Mouse (Mus musculus) yolk sac, embryonic 10.5 days (tissue): ENCODE measurements around the gene Zfp326.
A peak's percentile ranks its signal among the peaks of the same experiment; 100 is the strongest.
"Not testable (repeated sequence)": the region's sequence is repeated elsewhere in the genome, so short reads cannot be mapped to it uniquely, and the experiment has no call there.

Experiments
- DNase-seq: peaks from one replicate; pipeline ENCODE4 v3.0.0-alpha.2; 2017; ENCODE audit warnings: low spot score

The Zfp326 gene

DNA sequence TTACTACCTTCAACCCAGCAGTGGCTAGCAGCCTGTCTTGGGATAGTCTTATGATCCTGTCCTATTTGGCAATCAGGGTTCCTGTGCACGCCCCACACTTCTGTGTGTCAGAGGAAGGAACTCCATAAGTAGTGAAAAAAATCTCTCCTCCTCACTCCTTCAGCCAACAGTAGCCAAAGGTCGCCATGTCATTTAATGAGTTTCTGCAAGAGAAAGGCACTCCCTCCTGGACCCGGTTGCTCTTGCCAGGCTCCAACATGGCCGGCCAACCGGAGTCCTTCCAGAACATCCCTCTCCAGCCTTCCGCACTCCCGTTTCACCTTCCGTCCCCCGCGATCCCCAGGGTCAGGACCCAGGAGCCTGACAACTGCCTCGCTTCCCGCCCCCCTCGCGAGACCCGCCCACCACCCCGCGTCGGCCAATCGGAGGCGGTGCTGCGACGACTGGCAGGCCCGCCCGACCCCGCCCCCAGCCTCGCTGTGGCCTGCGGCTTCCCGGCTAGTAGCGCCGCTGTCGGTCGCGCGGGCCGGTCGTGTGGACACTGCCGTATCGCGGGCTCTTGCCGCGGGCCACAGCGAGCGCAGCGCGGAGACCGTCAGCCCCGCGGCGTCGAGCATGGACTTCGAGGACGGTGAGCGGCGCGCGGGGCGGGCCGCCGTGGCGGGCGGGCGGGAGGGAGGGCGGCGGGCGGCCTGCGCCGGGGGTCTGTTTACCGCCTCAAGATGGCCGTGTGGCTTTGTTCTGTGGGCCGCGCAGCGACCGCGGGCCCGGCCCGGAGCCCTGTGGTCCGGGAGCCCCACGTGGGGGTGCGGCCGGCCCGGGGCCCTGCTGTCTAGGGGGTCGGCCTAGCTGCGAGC, at the start of gene Zfp326:
Zfp326 (plus strand) TSS at position 498 of the 857 bp plus-strand sequence.
- peak; percentile 98 for DNase-seq

DNA sequence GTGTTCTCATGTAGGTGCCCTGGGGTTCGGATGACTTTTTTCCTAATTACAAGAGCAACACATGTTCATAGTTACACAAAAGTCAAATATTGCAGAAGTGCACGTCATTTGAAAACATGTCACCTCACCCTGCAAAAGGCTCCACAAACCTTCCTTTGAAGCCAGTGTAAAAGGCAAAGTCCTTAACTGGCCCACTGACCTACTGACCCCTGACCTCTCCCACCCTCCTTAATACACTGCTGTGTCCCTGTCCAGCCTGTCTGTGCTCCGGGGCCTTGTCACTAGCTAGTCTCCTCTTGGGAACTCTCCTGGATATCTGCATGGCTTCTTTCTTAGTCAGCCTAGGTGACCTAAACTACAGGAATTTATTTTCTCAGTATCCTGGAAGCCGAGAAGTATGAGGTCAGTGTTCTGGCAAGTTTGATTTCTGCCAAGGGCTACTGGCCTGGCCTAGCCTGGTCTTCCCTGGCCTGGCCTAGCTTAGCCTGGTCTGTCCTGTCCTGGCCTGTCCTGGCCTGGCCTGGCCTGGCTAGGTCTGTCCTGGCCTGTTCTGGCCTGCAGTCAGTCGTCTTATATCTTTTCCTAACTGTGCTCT, 49.4 kb upstream of the Zfp326 start:
- peak; percentile 60 for DNase-seq

DNA sequence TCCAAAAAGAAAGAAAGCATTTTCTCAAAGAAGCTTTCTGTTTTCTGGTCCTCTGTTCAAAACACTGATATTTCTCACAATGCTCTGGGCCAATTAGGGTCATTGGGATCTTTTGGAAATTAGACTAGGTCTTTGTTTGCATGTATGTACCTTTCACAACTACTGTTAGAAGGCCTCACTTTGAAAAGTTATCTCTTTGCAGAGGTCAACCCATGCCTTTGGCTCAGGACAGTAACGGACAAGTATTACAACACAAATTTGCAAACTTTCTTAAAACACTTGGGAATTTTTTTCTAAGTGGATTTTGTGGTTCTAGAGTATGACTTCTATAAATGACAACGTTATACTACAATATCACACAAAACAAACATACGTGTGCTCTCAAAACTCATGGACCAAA, 48.3 kb upstream of the Zfp326 start:
- DNase-seq: no peak

DNA sequence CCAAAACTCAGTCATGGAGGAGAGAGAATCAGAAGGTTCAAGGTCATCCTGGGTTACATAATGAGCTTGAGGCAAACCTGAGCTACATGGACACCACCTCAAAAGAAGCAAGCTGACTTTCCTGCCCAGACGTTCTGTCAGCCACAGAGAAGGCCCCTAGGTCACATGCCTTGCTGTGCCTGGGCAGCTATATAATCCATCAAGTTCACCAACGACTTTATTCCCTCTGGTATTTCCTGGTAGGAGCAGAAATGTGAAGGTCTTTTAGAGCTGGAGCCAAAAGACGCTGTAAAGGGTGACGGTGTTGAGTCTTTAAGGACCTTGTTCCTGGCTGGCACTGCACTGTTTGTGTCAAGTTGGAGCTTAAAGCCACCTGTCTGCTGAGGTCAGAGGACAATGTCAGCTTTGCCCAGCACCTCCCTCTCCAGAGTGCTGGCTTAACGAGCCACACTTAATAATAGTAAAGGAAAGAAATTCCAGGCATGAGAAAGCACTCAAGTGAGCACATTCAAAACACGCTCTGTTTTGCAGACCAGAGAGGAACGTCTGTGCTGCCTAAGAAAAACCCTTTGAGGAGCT, 47.3 kb upstream of the Zfp326 start:
- no peak for DNase-seq

DNA sequence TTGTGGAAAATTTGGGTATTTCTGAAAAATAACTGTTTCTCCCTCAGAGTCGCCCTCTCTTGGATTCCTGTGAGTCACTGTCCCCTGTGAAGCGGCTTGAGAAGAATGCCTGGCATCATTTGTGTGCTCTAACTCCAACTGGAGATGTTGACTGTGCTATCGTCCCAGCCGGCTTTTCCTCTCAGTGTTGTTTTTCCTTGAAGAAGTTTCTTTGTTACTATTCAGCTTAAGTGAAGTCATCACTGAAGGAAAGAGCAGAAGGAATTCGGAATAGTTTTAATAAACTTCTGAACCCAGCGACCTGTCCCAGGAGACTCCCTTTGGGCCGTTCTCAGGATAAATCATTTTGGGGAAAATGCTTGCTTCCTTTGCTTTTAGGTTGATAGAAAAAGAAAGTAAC, 44.2 kb upstream of the Zfp326 start:
- DNase-seq: no peak

DNA sequence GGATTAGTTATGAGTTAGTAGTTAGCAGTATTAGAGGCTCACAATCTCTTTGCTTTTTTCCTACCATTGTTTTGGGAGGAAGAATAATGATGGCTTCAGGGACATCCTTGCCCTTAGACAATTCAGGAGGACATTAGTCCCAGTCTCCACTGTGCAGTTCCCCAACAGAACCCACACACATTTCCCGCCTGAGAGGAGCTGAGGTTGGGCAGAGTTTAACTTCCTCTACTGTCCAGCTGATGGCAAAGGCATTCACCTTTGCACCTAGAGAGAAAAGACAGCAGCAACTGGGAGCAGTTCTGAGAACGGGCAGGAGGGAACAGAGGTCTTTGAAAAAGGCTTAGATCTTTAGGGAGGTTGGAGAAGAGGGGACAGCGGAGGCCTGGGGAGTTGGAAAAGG, 42.4 kb upstream of the Zfp326 start:
- no peak for DNase-seq

DNA sequence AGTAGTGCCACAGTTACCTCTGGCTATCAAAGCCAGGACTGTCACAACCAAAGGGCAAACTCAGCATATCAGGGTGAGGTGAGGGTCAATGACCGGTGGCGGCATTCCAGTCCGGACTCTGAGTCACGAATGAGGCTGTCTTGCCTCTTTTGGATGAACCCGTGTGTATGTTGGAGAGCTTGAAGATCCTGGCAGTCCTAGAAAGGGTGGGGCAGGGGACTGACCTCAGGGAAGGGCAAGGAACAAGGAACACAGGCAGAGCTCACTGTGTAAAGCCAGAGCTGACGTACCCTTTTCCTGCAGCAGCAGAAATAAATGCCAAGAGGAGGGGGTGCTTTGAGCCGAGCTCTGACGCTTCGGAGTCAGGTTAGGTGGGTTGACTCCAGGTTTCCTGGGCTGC, 40.4 kb upstream of the Zfp326 start:
- peak; percentile 34 for DNase-seq

DNA sequence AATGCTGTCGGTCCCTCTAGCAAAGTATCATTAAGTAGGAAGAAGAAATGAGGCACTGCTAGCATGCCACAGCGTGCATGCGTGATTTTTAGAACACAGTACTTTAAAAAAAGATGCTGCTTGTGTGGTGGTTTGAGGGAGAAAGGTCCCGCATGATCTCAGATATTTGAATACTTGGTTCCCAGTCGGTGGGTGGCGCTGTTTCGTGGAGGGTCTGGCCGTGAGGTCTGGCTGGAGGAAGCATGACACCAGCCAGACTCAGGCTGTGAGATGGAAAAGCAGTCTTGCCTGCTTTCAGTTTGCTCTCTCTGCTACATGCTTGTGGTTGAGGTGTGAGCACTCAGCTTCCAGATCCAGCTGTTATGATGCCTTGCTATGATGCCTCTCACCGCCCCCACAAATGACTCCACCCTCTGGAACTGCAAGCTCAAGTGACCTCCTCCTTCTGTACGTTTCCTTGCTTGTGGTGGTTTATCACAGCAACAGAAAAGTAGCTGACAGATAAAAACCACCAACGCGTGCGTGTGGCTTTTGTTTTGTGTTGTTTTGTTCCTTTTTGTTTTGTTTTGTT, 36.5 kb upstream of the Zfp326 start:
- DNase-seq: no peak

DNA sequence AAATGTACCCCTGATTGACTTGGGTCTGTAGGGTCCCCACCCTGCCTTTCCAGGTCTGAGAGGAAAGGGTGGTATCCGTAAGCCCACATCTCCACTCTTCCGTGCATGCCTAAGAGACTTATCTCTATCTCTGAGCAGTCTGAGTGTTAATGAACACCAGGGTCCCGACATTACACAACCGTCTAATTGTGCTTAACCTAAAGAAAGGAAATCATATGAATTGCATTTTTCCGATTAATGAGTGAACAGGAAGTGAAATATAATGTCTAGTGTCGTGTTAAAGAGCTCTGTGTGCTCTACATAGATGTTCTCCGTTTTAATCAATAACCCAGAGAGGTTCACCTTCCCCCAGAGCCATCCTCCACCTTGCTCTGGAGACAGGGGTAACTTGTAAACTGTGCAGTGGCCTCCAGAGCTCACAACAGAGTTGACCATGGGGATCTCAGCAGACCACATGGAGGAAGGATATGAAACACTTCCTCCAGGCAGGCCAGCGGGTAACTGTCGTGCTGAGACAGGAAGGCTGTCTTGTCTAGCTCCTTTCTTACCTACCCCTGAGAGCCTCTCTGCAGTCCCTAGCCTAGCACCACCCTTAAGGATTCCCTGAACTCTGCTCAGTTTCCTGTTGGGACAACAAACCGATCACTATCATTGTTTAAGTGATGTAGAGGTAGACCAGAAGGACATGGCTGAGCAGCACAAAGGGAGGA, 32.2 kb upstream of the Zfp326 start:
- no peak for DNase-seq

DNA sequence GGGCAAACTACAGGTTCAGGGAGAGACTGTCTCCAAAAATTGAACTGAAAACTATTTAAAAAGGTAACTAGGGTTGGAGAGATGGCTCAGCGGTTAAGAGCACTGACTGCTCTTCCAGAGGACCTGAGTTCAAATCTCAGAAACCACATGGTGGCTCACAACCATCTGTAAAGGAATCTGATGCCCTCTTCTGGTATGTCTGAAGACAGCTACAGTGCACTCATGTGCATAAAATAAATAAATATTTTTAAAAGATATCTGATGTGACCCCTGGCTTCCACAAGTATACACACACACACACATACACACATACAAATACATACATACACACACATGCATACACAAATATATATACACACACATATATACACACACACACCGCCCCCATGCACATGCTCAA, 31.3 kb upstream of the Zfp326 start:
- no peak for DNase-seq

DNA sequence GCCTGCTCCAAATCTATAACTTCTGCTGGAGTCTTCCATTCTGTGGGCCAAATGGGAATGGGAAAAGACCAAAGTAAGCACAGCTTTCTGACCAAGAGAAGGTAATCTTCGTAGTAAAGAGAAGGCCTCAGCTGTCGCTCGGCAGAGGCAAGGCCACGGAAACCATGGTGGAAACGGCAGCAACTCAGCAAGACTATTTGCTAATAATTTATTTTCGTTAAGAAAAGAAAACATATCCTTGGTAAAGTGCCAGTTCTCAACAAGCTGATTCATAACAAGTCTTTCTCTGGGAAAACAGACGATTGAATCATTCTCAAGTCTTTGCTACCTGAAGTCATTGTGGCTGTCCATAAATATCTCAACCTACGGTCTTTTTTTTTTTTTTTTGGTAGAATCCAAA, 28.6 kb upstream of the Zfp326 start:
- DNase-seq: no peak

DNA sequence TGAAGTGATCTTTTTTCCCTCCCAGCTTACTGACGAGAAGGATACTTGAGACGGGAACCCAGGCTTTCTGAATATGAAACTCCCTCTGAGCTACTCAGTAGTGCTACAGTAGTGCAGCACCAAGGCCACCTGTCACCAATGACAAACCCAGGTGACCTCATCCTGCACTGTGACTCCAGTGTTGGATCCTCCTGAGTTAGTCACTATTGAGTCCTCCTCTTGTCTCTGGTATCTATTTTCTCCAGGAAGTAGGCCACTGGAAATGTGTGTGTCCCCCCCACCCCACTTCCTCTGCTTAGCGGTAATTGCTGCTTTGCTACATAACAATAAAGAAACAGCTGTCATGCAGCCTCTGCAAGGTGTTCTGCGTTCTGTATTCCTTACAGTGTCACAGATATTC, 27.1 kb upstream of the Zfp326 start:
- no peak for DNase-seq

DNA sequence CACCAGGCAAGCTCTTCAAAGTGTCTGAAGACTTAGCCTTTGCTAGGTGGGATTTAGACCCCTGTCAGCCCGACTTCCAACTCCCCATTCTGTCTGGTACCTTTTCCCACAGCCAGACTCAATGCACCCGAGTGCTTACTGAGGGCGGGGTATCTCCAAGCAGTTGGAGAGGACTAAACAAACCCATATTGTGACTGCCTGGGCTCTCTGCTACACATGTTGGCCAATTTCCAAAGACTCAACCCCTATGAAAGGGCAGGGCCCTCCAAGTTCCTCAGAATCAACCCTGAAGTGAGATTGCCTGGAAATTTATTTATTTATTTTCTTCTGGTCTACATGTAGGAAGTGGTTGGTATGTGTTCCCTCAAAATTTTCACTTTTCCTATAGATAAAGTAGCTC, 26.7 kb upstream of the Zfp326 start:
- DNase-seq: no peak

DNA sequence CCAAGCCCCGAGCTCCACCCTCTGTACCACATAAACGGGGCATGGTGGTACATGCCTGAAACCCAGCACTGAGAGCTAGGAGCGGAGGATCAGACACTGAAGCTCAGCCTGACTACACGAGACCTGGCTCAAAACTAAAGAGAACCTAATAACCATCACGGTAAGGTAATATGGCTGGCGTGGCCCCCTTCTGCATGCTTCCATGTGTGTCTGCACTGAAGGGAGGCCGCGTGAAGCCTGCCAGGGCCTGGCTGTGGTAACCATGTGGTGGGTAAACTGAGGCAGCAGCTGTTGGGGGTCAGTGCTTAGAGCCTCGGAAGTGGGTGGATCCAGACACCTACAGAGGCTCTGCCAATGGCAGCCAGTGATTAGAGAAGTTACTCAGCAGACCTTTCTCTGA, 23.1 kb upstream of the Zfp326 start:
- no peak for DNase-seq

DNA sequence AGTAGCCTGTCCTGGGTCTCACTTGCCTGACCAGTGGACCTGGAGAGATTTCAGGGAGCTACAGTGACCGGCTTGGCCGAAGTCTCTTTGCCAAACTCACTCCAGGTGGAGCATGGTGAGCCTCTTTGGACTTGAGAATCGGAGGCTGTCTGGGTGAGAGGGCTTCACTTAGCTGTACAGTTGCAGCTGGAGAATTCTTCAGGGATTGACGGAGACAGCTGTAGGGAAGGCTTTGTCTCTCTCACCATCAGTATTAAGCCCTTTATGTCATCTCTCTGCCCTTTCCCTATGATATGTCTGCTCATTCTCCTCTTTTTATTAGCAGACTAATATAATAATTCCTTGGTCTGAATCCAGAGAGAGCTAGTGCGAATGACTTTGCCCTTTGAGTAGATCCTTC, 18.9 kb upstream of the Zfp326 start:
- no peak for DNase-seq

DNA sequence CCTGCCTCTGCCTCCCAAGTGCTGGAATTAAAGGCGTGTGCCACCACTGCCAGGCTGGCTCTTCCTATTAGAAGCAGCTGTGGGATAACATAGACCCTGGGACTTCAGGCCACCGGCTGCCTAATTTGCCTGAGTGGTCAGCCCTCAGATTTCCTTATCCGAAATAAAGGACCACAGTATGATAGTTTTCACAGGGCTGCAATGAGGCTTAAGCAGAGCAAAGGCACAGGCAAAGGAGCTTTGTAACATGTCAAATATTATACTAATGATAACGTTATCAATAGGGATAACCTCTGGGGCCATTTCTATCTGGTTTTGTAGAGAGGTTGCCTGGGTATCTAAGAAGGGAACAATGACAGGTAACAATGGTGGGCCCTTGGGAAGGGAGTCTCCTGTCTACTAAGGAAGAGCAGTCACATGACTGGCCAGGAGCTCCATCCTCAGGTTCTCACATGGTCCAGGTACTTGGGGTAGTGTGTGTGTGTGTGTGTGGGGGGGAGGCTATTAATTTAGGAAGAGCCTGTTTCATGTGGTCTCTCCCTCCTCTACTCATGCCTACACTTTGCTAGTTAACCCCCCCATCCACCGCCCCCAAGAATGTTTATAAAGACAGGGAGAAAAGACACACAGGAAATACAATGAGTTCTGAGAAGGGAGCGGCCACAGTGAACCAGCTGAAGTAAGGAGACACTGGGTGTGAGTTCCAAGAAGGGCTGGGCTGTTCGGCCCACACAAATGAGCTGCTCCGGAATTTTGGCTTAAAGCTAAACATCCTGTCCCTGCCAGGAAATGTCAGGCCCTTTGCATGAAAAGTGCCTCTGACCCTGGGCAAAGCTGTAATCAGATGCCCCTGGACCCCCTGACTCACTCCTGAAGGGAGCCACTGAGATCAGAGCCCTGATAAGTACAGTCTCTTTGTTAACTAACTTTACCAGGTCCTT, 17.3 kb upstream of the Zfp326 start:
- DNase-seq: peak; percentile 31

DNA sequence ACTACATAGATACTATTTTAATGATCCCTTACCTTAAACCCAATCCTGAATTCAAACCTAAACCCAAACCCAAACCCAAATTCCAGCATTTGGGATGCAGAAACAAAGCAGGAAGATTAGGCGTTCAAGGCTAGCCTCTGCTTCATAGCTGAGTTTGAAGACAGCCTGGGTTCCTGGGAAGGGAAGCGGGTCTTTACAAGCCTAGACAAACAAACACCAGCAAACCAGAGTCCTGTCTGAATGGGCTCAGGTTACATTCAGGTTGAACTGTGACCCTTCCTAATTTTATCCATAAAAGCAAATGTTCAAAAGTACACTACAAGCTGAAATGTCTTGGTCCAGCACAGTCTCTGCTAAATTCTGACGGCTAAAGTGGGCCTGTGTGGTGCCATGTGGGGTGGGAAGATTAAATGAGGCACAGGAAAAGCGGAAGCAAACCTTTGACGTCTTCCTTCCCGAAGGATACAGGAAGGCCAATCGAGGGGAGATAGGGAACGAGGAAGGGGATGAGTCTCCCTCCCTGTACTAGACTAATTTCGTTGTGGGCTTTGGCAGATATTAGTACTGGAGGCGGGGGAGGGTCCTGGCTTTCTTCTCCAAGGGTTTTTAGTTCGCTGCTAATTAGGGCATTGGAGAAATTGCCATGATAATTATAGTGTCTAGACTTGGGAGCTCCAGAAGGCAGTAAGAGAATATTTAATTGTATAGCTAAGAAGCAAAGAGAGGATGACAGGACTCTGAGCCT, 16.5 kb upstream of the Zfp326 start:
- DNase-seq: no peak

DNA sequence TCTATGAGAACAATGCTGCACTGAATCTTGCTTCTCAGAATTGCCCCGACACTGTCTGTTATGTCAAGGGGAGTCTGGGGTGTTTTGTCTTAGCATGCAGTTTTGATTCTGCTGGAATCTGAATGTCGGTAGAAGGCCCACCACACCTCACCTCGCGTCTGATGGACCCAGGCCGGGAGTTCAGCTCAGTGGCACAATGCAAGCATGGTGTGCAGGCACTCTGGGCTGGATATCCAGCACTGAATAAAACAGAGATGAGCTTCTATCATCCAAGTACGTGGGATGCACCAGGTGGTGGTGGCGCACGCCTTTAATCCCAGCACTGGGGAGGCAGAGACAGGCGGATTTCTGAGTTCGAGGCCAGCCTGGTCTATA, 15.9 kb upstream of the Zfp326 start:
- DNase-seq: no peak

DNA sequence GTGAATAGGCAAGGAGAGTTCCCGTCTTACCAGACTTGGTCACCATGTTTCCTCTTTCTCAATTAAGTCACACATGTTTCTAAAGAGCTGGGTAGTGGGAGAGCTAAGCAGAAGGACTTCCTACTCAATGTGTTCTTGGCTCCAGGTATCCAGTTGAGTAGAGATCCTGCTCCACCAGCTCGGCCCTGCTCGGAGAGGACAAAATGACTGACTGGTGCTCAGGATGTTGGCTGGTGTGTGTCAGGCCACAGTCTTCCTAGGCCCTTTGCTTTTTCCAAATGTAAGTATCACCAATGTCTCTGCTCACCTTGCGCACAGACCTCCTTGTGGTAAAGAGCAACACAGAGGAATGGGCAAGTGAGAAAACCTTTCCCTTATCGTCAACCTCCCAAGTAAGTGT, 14.7 kb upstream of the Zfp326 start:
- no peak for DNase-seq

DNA sequence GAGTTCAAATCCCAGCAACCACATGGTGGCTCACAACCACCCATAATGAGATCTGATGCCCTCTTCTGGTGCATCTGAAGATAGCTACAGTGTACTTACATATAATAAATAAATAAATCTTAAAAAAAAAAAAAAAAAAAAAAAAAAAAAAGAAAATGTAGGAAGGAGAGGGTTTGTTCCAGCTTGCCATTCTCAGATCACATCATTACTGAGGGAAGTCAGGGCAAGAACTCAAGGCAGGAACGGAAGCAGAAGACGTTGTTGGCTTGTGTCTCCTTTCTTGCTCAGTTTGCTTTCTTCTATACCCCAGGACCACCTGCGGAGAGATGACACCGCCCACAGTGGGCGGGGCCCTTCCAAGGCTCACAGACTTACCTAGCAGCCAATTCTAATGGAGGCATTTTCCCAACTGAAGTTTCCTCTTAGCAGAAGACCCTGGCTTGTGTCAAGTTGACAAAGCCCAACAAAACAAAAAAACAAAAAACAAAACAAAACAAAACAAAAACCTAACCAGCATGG, 11.2 kb upstream of the Zfp326 start:
- not testable (repeated sequence) for DNase-seq
